Mouse (Mus musculus): ENCODE results near the gene Nmnat3. TPM values are rescaled to one million over a fixed set of nuclear protein-coding genes. Genes with fewer than 3 reads are reported as not detected.

Nmnat3 gene
- polyA plus RNA-seq, 1 experiment from 2014 or later: 4.7 TPM

- Histone ChIP-seq H3K27me3 (ENCODE audit: poor library complexity, severe bottlenecking) (peaks cover 5% of the 10 kb centered on the region; the same call in 1 of the 2 replicates), H3K9me3 (no peaks in the 10 kb centered on the region), H3K27ac (no peak overlapping the region), H3K36me3 (replicated peaks) (no peaks in the 10 kb centered on the region), H3K4me1 (peaks cover 18% of the 10 kb centered on the region), H3K4me3 (no peak overlapping the region)
- WGBS: 88% methylated on average over 1 of the region's 1 CpGs
- DNase-seq (ENCODE audit: extremely low spot score, low spot score): no peak
These were observed 58.6 kb downstream of the Nmnat3 start for GRCm38 (mm10) chr9:98345840-98346239.

- no peak for DNase-seq (ENCODE audit: extremely low spot score, low spot score)
- H3K27ac ChIP-seq: no peak overlapping the region
- peaks cover 9% of the 10 kb centered on the region; the same call in 1 of the 2 replicates for H3K27me3 ChIP-seq (ENCODE audit: poor library complexity, severe bottlenecking)
- no peak overlapping the region for H3K4me3 ChIP-seq
- WGBS: 92% methylated on average over 4 of the region's 4 CpGs
- peaks cover 22% of the 10 kb centered on the region for H3K4me1 ChIP-seq
- H3K36me3 ChIP-seq (replicated peaks): no peaks in the 10 kb centered on the region
- H3K9me3 ChIP-seq: no peaks in the 10 kb centered on the region
These were observed 59.0 kb downstream of the Nmnat3 start for GRCm38 (mm10) chr9:98346240-98346639.

- no peak for DNase-seq (ENCODE audit: extremely low spot score, low spot score)
- 93% methylated on average over 3 of the region's 3 CpGs for WGBS
- peaks cover 22% of the 10 kb centered on the region for H3K4me1 ChIP-seq
- H3K27me3 ChIP-seq (ENCODE audit: poor library complexity, severe bottlenecking): peaks cover 10% of the 10 kb centered on the region; the same call in 1 of the 2 replicates
- H3K36me3 ChIP-seq (replicated peaks): no peaks in the 10 kb centered on the region
- H3K4me3 ChIP-seq: no peak overlapping the region
- no peaks in the 10 kb centered on the region for H3K9me3 ChIP-seq
- H3K27ac ChIP-seq: no peak overlapping the region
These were observed 59.8 kb downstream of the Nmnat3 start for GRCm38 (mm10) chr9:98347021-98347420.

GRCm38 (mm10) chr9:98350318-98351144, 63.3 kb downstream of the Nmnat3 start:
- Histone ChIP-seq H3K4me3 (no peak overlapping the region), H3K4me1 (peaks cover 22% of the 10 kb centered on the region), H3K27me3 (ENCODE audit: poor library complexity, severe bottlenecking) (peaks cover 10% of the 10 kb centered on the region; the same call in 1 of the 2 replicates), H3K36me3 (replicated peaks) (no peaks in the 10 kb centered on the region), H3K27ac (peak overlapping the region; percentile 58; the same call in 1 of the 2 replicates), H3K9me3 (no peaks in the 10 kb centered on the region)
- 15% methylated on average over 4 of the region's 4 CpGs for WGBS
- no peak for DNase-seq (ENCODE audit: extremely low spot score, low spot score)

GRCm38 (mm10) chr9:98352332-98352731, 65.1 kb downstream of the Nmnat3 start:
- peaks cover 10% of the 10 kb centered on the region; the same call in 1 of the 2 replicates for H3K27me3 ChIP-seq (ENCODE audit: poor library complexity, severe bottlenecking)
- H3K4me1 ChIP-seq: peaks cover 22% of the 10 kb centered on the region
- DNase-seq (ENCODE audit: extremely low spot score, low spot score): no peak

GRCm38 (mm10) chr9:98354919-98355318, 67.7 kb downstream of the Nmnat3 start:
- peaks cover 13% of the 10 kb centered on the region for H3K4me1 ChIP-seq
- H3K9me3 ChIP-seq: no peaks in the 10 kb centered on the region
- H3K4me3 ChIP-seq: no peak overlapping the region
- H3K27ac ChIP-seq: no peak overlapping the region
- H3K36me3 ChIP-seq (replicated peaks): no peaks in the 10 kb centered on the region
- 0 out of 2 replicates have a peak, but pooled peaks cover 4% of the 10 kb centered on the region for H3K27me3 ChIP-seq (ENCODE audit: poor library complexity, severe bottlenecking)
- no peak for DNase-seq (ENCODE audit: extremely low spot score, low spot score)
- 90% methylated on average over 3 of the region's 3 CpGs for WGBS

More at GRCm38 (mm10) chr9:98352332-98352731, 65.1 kb downstream of the Nmnat3 start:
- no peak overlapping the region for H3K27ac ChIP-seq
- 88% methylated on average over 6 of the region's 6 CpGs for WGBS
- no peaks in the 10 kb centered on the region for H3K36me3 ChIP-seq (replicated peaks)
- no peaks in the 10 kb centered on the region for H3K9me3 ChIP-seq
- H3K4me3 ChIP-seq: no peak overlapping the region

- no peaks in the 10 kb centered on the region for H3K27me3 ChIP-seq (ENCODE audit: poor library complexity, severe bottlenecking)
- H3K4me1 ChIP-seq: peaks cover 6% of the 10 kb centered on the region; the same call in 1 of the 2 replicates
- no peak overlapping the region for H3K4me3 ChIP-seq
- H3K27ac ChIP-seq: no peak overlapping the region
- 86% methylated on average over 3 of the region's 3 CpGs for WGBS
- DNase-seq (ENCODE audit: extremely low spot score, low spot score): no peak
- H3K9me3 ChIP-seq: no peaks in the 10 kb centered on the region
- no peaks in the 10 kb centered on the region for H3K36me3 ChIP-seq (replicated peaks)
These were observed 73.8 kb downstream of the Nmnat3 start for GRCm38 (mm10) chr9:98361047-98361446.

GRCm38 (mm10) chr9:98366075-98366474, 78.8 kb downstream of the Nmnat3 start:
- Histone ChIP-seq H3K9me3 (no peaks in the 10 kb centered on the region), H3K27me3 (ENCODE audit: poor library complexity, severe bottlenecking) (no peaks in the 10 kb centered on the region), H3K4me3 (no peak overlapping the region), H3K4me1 (peaks cover 12% of the 10 kb centered on the region), H3K36me3 (replicated peaks) (no peaks in the 10 kb centered on the region), H3K27ac (no peak overlapping the region)
- DNase-seq (ENCODE audit: extremely low spot score, low spot score): no peak
- WGBS: 86% methylated on average over 8 of the region's 8 CpGs

GRCm38 (mm10) chr9:98367333-98367962, 80.2 kb downstream of the Nmnat3 start:
- H3K27ac ChIP-seq: no peak overlapping the region
- H3K36me3 ChIP-seq (replicated peaks): no peaks in the 10 kb centered on the region
- H3K9me3 ChIP-seq: no peaks in the 10 kb centered on the region
- H3K27me3 ChIP-seq (ENCODE audit: poor library complexity, severe bottlenecking): no peaks in the 10 kb centered on the region
- peaks cover 12% of the 10 kb centered on the region for H3K4me1 ChIP-seq
- 95% methylated on average over 13 of the region's 13 CpGs for WGBS
- DNase-seq (ENCODE audit: extremely low spot score, low spot score): no peak
- no peak overlapping the region for H3K4me3 ChIP-seq

- peaks cover 7% of the 10 kb centered on the region for H3K4me1 ChIP-seq
- DNase-seq (ENCODE audit: extremely low spot score, low spot score): no peak
- H3K9me3 ChIP-seq: no peaks in the 10 kb centered on the region
- H3K27ac ChIP-seq: no peak overlapping the region
- 85% methylated on average over 1 of the region's 8 CpGs for WGBS
- H3K27me3 ChIP-seq (ENCODE audit: poor library complexity, severe bottlenecking): no peaks in the 10 kb centered on the region
- no peaks in the 10 kb centered on the region for H3K36me3 ChIP-seq (replicated peaks)
- no peak overlapping the region for H3K4me3 ChIP-seq
These were observed 82.5 kb downstream of the Nmnat3 start for GRCm38 (mm10) chr9:98369707-98370106.

- Histone ChIP-seq H3K27me3 (ENCODE audit: poor library complexity, severe bottlenecking) (no peaks in the 10 kb centered on the region), H3K4me3 (no peak overlapping the region), H3K4me1 (peaks cover 22% of the 10 kb centered on the region), H3K27ac (no peak overlapping the region), H3K9me3 (no peaks in the 10 kb centered on the region), H3K36me3 (replicated peaks) (no peaks in the 10 kb centered on the region)
- DNase-seq (ENCODE audit: extremely low spot score, low spot score): no peak
- WGBS: 89% methylated on average over 5 of the region's 5 CpGs
These were observed 86.1 kb downstream of the Nmnat3 start for GRCm38 (mm10) chr9:98373358-98373757.

- 85% methylated on average over 11 of the region's 11 CpGs for WGBS
- H3K9me3 ChIP-seq: no peaks in the 10 kb centered on the region
- H3K27ac ChIP-seq: no peak overlapping the region
- no peaks in the 10 kb centered on the region for H3K36me3 ChIP-seq (replicated peaks)
- no peaks in the 10 kb centered on the region for H3K27me3 ChIP-seq (ENCODE audit: poor library complexity, severe bottlenecking)
- no peak for DNase-seq (ENCODE audit: extremely low spot score, low spot score)
- no peak overlapping the region for H3K4me3 ChIP-seq
- H3K4me1 ChIP-seq: peaks cover 24% of the 10 kb centered on the region
These were observed 87.7 kb downstream of the Nmnat3 start for GRCm38 (mm10) chr9:98374897-98375296.

All from forebrain, embryonic 10.5 days (tissue).